Mouse (Mus musculus): Measurements from ENCODE around the gene Gm20696.

The Gm20696 gene

DNA sequence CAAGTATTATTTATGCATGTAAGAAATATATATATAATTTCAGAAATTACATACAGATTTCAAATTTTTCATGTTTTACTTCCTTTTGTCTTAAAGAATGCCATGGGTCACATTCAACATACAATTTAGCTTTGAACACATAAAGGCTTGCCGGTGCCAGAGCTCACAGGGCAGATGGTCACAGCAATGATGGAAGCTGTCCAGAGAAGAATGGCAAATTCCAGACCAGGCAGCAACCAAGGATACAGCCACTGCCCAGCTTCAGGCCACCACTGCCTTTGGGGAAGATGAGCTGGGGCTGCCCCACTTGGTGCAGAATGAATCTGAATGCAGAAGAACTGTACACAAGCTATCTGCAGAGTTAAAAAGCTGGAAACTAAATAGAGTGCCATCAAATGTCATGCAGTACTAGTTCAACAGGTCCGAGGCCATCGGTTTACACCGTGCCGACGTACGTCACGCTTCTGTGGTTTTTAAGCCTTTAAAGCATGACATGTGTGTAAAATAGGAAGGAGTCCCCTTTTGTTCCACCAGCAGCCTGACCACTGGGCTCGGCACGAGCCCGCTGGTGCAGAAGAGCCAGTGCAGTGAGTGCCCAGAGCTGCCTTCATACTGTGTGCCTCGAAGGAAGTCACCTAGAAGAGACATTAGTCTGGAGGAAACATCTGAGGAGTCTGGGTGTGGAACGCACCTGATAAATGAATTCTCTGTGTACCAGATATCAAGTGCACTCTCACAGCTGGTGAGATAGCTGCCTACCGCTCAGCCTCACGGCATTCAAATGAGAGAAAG, 383.5 kb downstream of the Gm20696 start:
- no peak for DNase-seq (ENCODE audit: low read depth)

DNA sequence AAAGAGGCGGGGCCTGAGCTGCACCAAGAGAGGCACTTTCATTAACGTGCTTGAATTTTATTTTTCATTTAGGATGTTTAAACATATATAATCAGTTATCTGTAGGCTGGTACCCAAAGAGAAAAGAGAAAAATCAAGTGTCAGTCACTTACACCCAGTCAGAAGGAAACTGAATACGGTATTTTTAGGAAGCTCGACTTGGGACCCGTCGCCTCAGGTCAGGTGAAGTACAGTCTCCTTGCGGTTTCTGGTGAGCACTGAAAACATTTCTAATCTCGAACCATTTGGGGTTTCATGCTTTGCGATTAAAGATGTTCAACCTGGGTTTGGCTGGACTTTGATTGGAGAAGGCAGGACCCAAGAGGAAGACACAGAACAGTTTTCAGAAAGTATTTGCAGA, 385.2 kb downstream of the Gm20696 start:
- no peak for DNase-seq (ENCODE audit: low read depth)

DNA sequence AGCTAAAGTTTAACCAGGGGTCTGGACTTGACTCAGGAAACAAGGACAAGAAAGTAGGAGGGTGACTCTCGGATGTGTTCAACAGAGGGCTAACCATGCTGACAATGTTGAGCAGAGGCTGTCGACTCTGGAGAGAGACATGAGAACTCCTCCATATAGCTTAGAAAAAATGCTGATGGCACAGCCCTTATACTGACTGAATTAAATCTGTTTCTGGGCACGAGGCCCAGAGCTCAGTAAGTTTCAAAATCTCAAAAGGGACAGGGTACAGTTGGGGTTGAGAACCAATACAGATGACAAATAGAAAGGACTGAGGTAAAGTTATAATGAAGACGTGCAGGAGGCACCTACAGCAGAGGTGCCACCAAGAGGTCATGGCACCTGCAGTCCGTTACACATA, 386.0 kb downstream of the Gm20696 start:
- no peak for DNase-seq (ENCODE audit: low read depth)

- no peak for DNase-seq (ENCODE audit: low read depth)
Observed at GRCm38 (mm10) chr6:99277251-99277650, 389.3 kb downstream of the Gm20696 start.

DNA sequence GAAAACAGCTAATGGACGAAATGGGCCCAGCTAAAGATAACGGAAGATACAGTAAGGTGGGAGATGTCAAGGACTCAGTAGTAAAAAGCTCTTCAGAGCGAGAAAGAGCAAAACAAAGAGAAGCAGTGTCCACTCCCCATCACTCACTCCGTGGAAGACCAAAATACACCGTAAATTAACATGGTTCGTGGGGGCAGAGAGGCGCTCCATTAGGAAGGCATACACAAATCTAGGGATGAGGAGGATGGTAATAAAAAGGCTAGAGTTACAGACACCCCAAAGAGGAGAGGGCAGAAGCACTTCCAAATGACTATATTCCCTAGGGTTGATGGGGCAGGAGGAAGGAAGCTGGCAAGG, 390.3 kb downstream of the Gm20696 start:
- no peak for DNase-seq (ENCODE audit: low read depth)

GRCm38 (mm10) chr6:99275381-99276296, 391.0 kb downstream of the Gm20696 start:
- DNase-seq (ENCODE audit: low read depth) = no peak

- no peak for DNase-seq (ENCODE audit: low read depth)
Observed at GRCm38 (mm10) chr6:99274667-99275066, 391.9 kb downstream of the Gm20696 start.

DNA sequence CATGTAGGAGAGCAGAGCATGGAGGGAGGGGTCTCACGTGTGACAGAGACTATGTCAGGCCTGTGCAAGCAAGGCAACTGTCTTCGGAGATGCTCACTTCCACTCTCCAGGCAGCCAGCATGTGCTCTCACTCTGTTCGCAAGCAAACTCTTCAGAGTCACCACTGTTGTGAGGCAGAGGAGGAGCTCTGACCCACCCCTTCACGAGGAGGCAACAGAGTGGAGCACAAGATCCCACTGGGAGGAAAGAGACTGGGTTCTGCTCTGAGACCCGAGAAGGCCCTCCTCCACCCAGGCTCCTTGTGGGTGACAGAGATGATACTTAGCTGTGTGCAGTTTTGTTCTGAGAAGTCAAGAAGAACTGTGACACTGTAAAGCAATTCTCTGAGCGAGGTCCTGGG, 392.4 kb downstream of the Gm20696 start:
- DNase-seq (ENCODE audit: low read depth) = no peak

DNA sequence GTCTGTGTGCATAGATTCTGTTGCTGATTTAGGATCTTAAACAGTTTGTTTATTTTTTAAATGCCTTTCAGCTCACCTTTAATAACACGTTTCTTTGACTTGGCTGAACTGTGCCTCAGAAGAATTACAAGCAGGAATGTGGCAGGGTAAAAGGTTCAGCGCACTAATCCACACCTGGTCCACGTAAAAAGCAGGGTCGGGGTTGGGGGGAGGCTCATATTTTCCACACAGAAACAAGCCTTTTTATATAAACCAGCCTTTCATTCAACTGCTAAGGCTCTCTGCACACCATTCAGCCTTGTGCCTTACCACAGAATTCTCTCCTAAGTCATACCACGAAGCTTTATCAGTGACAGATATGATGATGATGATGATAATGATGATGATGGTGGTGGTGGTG, 393.4 kb downstream of the Gm20696 start:
- DNase-seq (ENCODE audit: low read depth) = no peak

GRCm38 (mm10) chr6:99272174-99272573, 394.4 kb downstream of the Gm20696 start:
- no peak for DNase-seq (ENCODE audit: low read depth)

DNA sequence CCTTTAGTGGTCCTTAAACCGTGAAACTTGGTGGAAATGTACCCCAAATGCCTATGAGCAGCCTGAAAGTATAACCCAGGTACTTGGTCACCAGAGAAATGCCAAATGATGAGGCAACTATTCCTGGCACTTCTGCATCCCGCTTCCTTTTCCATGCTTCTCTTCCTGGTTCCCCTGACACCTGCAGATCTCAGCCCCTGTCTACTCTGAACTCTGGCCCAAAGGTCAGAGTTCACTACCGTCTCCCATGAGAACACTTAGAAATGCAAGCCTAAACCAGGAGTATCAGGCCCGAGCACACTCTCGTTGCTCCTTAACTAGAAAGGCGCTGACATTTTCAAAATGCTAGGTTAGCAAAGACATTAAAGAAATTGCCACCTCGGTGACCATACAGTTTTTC, 394.9 kb downstream of the Gm20696 start:
- DNase-seq (ENCODE audit: low read depth) = no peak

- DNase-seq (ENCODE audit: low read depth) = no peak
Observed at GRCm38 (mm10) chr6:99269921-99270320, 396.7 kb downstream of the Gm20696 start.

DNA sequence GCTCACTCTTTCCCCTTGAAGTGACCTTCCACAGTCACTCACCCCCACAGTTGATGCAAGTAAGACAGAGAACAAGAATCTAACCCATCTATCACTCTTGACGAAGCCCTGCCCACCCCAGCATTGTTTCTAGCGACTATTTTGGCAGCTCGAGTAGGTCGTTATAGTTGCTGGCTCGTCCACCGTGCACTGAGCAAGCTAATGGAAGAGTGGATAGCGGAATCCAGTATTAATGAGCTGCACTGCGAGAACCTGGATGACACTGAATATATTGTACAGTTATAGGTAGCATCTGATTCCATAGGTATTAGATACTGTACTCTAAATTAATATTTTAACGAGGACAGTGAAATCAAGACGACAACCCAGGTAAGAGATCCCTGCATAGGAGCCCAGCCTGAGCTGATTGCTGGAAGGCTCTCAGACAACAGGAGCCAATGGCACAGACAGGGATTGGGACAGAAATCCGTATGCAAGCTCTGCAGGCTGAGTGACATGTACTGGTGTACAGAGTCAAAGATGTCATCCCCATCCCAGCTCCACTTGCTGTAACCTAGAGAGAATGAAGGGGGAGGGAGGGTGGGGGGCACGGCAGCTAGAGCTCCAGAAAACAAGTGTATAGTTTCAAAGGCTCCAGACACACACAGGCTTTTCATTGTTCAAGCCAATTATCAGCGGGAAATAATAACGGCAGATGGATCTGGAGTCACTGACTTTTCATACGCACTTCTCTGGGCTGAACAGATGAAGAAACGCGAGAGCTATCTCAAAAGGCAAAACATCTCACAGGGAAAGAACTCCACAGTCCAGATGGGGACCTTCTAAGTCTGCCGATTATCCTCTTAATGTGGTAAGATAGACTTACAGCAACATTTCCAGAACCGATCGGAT, 398.2 kb downstream of the Gm20696 start:
- DNase-seq (ENCODE audit: low read depth) = no peak

- no peak for DNase-seq (ENCODE audit: low read depth)
Observed at GRCm38 (mm10) chr6:99265945-99266656, 400.5 kb downstream of the Gm20696 start.

DNA sequence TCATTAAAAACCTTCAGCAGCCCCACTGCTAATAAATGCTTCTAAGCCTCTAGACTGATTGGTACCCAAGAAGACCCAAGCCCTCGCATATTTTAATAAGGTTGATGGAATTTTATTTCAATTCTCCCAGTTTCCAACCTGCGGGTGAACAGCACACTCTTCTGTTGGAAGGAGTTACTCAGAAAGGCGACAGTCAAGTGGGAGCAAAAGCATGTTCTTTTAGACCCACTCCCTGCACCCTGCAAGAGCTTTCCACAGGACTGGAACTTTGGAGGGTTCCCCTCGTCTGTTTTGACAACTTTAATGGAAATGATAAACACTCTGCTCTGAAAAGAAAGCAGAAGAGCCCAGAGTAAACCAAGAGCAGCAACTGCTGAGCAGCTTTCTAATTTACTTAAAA, 401.4 kb downstream of the Gm20696 start:
- no peak for DNase-seq (ENCODE audit: low read depth)

GRCm38 (mm10) chr6:99264192-99265093, 402.2 kb downstream of the Gm20696 start:
- no peak for DNase-seq (ENCODE audit: low read depth)

DNA sequence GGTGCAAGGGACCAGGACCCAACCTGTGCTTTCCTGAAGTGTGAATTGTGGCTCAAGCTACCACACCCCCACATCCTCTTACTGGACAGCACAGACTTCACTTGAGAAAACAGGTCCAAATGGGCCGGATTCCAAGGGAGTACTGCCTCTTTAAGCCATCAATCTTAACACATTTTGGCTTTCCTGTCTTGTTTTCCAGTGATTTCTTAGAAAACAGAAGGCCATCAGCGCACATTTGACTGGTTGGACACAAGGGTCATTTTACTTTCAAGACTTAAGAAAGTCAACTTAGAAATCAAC, 402.8 kb downstream of the Gm20696 start:
- DNase-seq (ENCODE audit: low read depth) = no peak

DNA sequence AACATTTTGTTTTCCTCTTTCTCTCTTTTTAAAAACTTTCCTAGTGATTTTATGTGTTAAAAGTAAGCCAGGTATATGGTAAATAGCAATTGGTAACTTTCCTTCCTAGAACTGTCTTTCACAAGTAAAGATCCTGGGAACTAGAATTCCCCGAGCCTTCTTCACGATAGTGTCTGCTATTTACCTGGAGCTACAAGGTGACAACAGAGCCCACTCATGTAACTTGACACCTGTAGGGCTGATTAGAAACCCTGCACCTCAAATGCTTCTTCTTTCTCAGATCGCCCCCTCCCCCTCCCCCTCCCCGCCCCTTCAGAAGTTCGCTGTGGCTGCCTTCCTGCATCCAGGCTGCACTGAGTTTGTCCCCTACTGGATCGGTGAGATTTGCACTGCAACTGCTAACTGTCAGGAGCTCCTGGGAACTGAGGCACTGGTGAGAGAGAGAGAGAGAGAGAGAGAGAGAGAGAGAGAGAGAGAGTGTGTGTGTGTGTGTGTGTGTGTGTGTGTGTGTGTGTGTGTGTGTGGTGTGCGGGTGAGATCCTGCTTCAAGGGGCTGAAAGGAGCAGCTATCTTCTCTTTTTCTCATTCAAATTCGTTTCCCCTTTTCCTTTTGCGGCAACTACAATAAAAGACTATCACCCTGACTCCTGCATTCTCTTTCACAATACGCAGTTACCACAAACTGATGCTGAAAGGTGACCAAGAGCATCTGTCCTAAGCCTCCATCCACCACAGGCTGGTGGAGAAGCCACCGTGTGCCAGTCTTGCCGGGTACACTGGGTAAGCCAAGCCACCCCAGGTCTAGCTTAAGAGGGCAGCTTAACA, 403.3 kb downstream of the Gm20696 start:
- no peak for DNase-seq (ENCODE audit: low read depth)

DNA sequence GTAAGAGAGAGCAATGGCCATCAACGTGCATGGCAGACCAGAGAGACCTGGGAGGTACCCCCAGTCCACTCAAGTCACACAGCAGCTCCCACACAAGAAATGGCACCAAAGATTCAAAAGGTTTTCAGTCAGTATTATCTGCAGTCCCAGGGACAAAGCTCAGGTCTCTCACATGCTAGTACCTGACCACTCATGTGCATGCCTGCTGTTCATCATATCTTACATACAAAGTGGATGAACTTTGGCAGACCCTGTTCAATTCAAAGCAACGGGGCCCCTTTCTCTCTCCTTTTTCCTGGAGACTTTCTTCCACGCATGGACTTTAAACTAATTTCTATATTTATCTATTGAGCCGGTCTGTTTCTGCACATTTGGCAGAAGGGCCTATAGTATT, 404.9 kb downstream of the Gm20696 start:
- DNase-seq (ENCODE audit: low read depth) = no peak

Measured in fibroblast of lung, adult 2 months (primary cell).